7 mouse cellular contexts compared by ENCODE assay signal in the genomic region with DNA sequence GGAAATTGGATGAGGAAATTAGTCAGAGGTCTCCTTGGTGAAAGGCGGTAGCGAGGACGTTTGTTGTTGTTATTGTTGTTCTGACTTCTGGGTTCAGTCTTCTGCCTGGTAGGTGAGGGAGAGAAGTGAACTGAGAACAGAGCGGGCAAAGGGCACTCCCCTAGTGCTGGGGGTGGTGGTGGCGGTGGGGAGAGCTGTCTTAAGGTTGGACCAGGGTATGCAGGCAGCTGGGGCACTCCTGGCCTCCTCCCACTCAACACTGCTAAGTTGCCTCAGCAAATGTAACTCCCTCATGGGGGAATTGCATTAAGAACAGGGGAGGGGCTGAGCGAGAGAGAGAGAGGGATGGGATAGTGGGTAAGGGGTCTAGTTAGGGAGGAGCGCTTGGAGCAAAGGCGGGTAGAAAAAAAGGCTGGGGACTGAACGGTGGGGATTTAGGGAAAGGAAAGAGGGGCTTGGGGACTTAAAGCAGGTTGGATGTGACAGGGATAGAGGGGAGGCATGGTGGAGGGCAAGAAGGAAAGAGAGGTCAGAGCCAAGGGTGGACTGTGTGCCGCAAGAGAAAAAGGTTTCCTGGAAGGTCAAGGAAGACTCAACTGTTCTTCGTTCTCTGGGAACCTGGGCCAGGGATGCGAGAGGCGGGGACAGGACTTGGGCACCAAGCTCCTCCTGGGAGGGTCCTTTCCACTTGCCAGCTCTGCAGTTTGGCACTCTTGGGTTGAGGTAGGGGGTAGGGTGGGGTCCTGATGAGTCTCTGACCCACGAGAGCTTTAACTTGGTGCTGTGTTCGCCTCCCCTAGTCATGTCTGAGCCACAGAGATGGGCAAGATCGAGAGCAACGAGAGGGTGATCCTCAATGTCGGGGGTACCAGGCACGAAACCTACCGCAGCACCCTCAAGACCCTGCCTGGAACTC. TPM values are rescaled to one million over a fixed set of nuclear protein-coding genes. Genes with fewer than 3 reads are reported as not detected.
DNase-seq lines count a peak whose midpoint lies in the region; ATAC-seq and TF ChIP-seq lines count a peak whose summit lies in the region.

Kcnc2 (plus strand) TSS at position 235 of the 916 bp plus-strand sequence.

- H3K9ac ChIP-seq in forebrain, embryonic 15.5 days (replicated peaks), result peak within 1 kb of the TSS; percentile 65
- peak within 1 kb of the TSS; percentile 75 for H3K9ac ChIP-seq in kidney, embryonic 16.5 days (replicated peaks; ENCODE audit: low read length)
- peak within 1 kb of the TSS; percentile 60 for H3K9ac ChIP-seq in lung, embryonic 16.5 days (ENCODE audit: low read length)

- no peaks in the 10 kb centered on the region for H3K79me2 ChIP-seq in C2C12 (ENCODE audit: control insufficient read depth, insufficient read depth)

- peak within 1 kb of the TSS; percentile 14 for H3K4me3 ChIP-seq in C2C12 (ENCODE audit: insufficient read depth, poor library complexity, severe bottlenecking)
- peak within 1 kb of the TSS; percentile 60 for H3K4me3 ChIP-seq in forebrain, embryonic 15.5 days
- peak within 1 kb of the TSS; percentile 63 for H3K4me3 ChIP-seq in kidney, embryonic 16.5 days (ENCODE audit: low read length)
- peak within 1 kb of the TSS; percentile 55 for H3K4me3 ChIP-seq in lung, embryonic 16.5 days (ENCODE audit: low read length)

- no peak for TF ChIP-seq CTCF in C2C12 (IDR thresholded peaks at IDR 0.05; ENCODE audit: control insufficient read depth, insufficient read depth, insufficient read length)

- H3K36me3 ChIP-seq in C2C12 (ENCODE audit: control insufficient read depth, insufficient read depth), result no peaks in the 10 kb centered on the region
- no peaks in the 10 kb centered on the region for H3K36me3 ChIP-seq in forebrain, embryonic 15.5 days
- no peaks in the 10 kb centered on the region for H3K36me3 ChIP-seq in kidney, embryonic 16.5 days (ENCODE audit: insufficient read depth, low read length)
- no peaks in the 10 kb centered on the region for H3K36me3 ChIP-seq in lung, embryonic 16.5 days (ENCODE audit: control insufficient read depth, insufficient read depth, low read length)

- ATAC-seq in forebrain, embryonic 15.5 days (replicated peaks), result peak; percentile 63
- ATAC-seq in kidney, embryonic 16.5 days (ENCODE audit: low FRiP score, low TSS enrichment), result peak; percentile 82
- ATAC-seq in lung, embryonic 16.5 days (ENCODE audit: low read depth), result peak; percentile 46

- no peaks in the 10 kb centered on the region for H3K79me3 ChIP-seq in C2C12 (ENCODE audit: low read depth)

- H3K27ac ChIP-seq in forebrain, embryonic 15.5 days (replicated peaks), result peak within 1 kb of the TSS; percentile 21; the same call in 1 of the 2 replicates
- H3K27ac ChIP-seq in kidney, embryonic 16.5 days (ENCODE audit: low read length), result peak within 1 kb of the TSS; percentile 20; the same call in 1 of the 2 replicates
- H3K27ac ChIP-seq in lung, embryonic 16.5 days (ENCODE audit: low read length), result no peak within 1 kb of the TSS

- no peaks in the 10 kb centered on the region for H3K27me3 ChIP-seq in C2C12 (ENCODE audit: control insufficient read depth, insufficient read depth, insufficient read length)
- peaks cover 10% of the 10 kb centered on the region; the same call in 1 of the 2 replicates for H3K27me3 ChIP-seq in forebrain, embryonic 15.5 days
- peaks cover 37% of the 10 kb centered on the region for H3K27me3 ChIP-seq in kidney, embryonic 16.5 days (ENCODE audit: insufficient read depth, low read length)
- peaks cover 34% of the 10 kb centered on the region for H3K27me3 ChIP-seq in lung, embryonic 16.5 days (ENCODE audit: control insufficient read depth, insufficient read depth, low read depth, low read length)

- H3K4me1 ChIP-seq in forebrain, embryonic 15.5 days, result peaks cover 18% of the 10 kb centered on the region
- H3K4me1 ChIP-seq in kidney, embryonic 16.5 days (ENCODE audit: insufficient read depth, low read length), result peaks cover 17% of the 10 kb centered on the region; the same call in 1 of the 2 replicates
- peaks cover 16% of the 10 kb centered on the region; the same call in 1 of the 2 replicates for H3K4me1 ChIP-seq in lung, embryonic 16.5 days (replicated peaks; ENCODE audit: control insufficient read depth, insufficient read depth, low read length)

- 2% methylated on average over 20 of the region's 20 CpGs for WGBS in forebrain, embryonic 15.5 days
- WGBS in kidney, embryonic 16.5 days, result 1% methylated on average over 20 of the region's 20 CpGs
- 3% methylated on average over 20 of the region's 20 CpGs for WGBS in lung, embryonic 16.5 days

- H3ac ChIP-seq in C2C12 (ENCODE audit: control insufficient read depth, insufficient read length, low read depth), result peak within 1 kb of the TSS; percentile 82

- peak within 1 kb of the TSS; percentile 98 for H3K4me2 ChIP-seq in forebrain, embryonic 15.5 days (replicated peaks)
- peak within 1 kb of the TSS; percentile 97 for H3K4me2 ChIP-seq in kidney, embryonic 16.5 days (replicated peaks; ENCODE audit: low read depth, low read length)
- H3K4me2 ChIP-seq in lung, embryonic 16.5 days (ENCODE audit: low read depth, low read length), result peak within 1 kb of the TSS; percentile 88

- no peaks in the 10 kb centered on the region for H3K9me3 ChIP-seq in forebrain, embryonic 15.5 days
- no peaks in the 10 kb centered on the region for H3K9me3 ChIP-seq in kidney, embryonic 16.5 days (ENCODE audit: low read length)
- no peaks in the 10 kb centered on the region for H3K9me3 ChIP-seq in lung, embryonic 16.5 days (ENCODE audit: control insufficient read depth, low read length)

- DNase-seq in 3134 (ENCODE audit: extremely low read depth, insufficient read length, low spot score), result peak; percentile 4
- DNase-seq in testis, postnatal 14 days (ENCODE audit: low spot score), result peak; percentile 11
- DNase-seq in urinary bladder, postnatal 14 days (ENCODE audit: low spot score), result no peak

TF ChIP-seq in C2C12, 6 proteins besides CTCF, POLR2A, EP300 and RAD21:
- TF ChIP-seq MYOD1 (IDR thresholded peaks at IDR 0.05; ENCODE audit: control insufficient read depth, insufficient read length, low read depth) (no peak), MAX (IDR thresholded peaks at IDR 0.05) (no peak), USF1 (IDR thresholded peaks at IDR 0.05; ENCODE audit: low read depth) (no peak), MYOG (IDR thresholded peaks at IDR 0.05; ENCODE audit: control insufficient read depth, extremely low read depth, insufficient read length) (no peak), CEBPB (IDR thresholded peaks at IDR 0.05; ENCODE audit: low read depth) (no peak), FOSL1 (IDR thresholded peaks at IDR 0.05; ENCODE audit: insufficient read depth, low read length, poor library complexity, severe bottlenecking) (no peak)

RNA-seq across cellular contexts. Expression of gene Kcnc2, which starts in this region (rescaled TPM):
- polyA plus RNA-seq in C2C12 (2012; fragmentation: generic; extraction: Trizol), result 0.16 TPM
- 5.9 and 6.0 TPM in 2 replicates for polyA plus RNA-seq in forebrain, embryonic 15.5 days (2015; fragmentation: Nextera tagmentation; extraction: Ambion mirVana)
- 5.8 and 6.7 TPM in 2 replicates for polyA plus RNA-seq in kidney, embryonic 16.5 days (2015; fragmentation: Nextera tagmentation; extraction: Ambion mirVana)
- polyA plus RNA-seq in lung, embryonic 16.5 days (2015; fragmentation: Nextera tagmentation; extraction: Ambion mirVana), result 0.24 and 0.67 TPM in 2 replicates

Comparison
In these comparisons a context has a peak if more than half of its experiments do, and no peak if none do; other contexts are left out.
1. Peak in ATAC-seq, H3K4me3 ChIP-seq, H3K9ac ChIP-seq and H3K4me2 ChIP-seq in lung, embryonic 16.5 days; RNA of the gene not detected or under 1 TPM.